Mouse (Mus musculus) thymus, adult 2 months (tissue): Measurements from ENCODE around the gene Cdipt. TPM values are rescaled to one million over a fixed set of nuclear protein-coding genes. Genes with fewer than 3 reads are reported as not detected.

Experiments used
- DNase-seq: peaks from one replicate; pipeline ENCODE4 v3.0.0; 2021
- H3K27ac ChIP-seq: fragments of 200-500 bp; 2 replicates; pipeline ENCODE4 v1.5.1; 2012; ENCODE audit warnings: low read length, control low read depth; ENCODE audit not compliant: control insufficient read depth, insufficient read depth
- H3K27me3 ChIP-seq: fragments of 200-500 bp; 2 replicates; pipeline ENCODE4 v1.6.1; 2012; ENCODE audit warnings: mild to moderate bottlenecking, low read length, moderate library complexity, mixed read lengths; ENCODE audit not compliant: control insufficient read depth, insufficient read depth
- H3K36me3 ChIP-seq: fragments of 200-500 bp; 2 replicates; pipeline ENCODE4 v1.6.1; 2012; ENCODE audit warnings: mild to moderate bottlenecking, low read length, moderate library complexity; ENCODE audit not compliant: control insufficient read depth, insufficient read depth
- H3K4me1 ChIP-seq: fragments of 200-500 bp; replicated peaks from 2 replicates; pipeline ENCODE4 v1.6.1; 2012; ENCODE audit warnings: low read length; ENCODE audit not compliant: control insufficient read depth, insufficient read depth
- H3K4me3 ChIP-seq: fragments of 200-500 bp; 2 replicates; pipeline ENCODE4 v1.5.1; 2012; ENCODE audit warnings: mild to moderate bottlenecking, low read length, control low read depth, moderate library complexity; ENCODE audit not compliant: control insufficient read depth, insufficient read depth
- CTCF ChIP-seq: fragments of 200-500 bp; IDR thresholded peaks from 2 replicates; pipeline ENCODE4 v1.5.1; 2012; ENCODE audit warnings: mild to moderate bottlenecking, control low read depth, low read length, moderate library complexity, borderline replicate concordance; ENCODE audit not compliant: control insufficient read depth, poor library complexity, insufficient read depth; ENCODE audit errors: extremely low read depth
- POLR2A ChIP-seq: fragments of 200-500 bp; IDR thresholded peaks from 2 replicates; pipeline ENCODE4 v1.6.1; 2012; ENCODE audit warnings: mild to moderate bottlenecking, low read length, control low read depth, moderate library complexity; ENCODE audit not compliant: control insufficient read depth, poor library complexity, insufficient read depth; ENCODE audit errors: extremely low read depth
- WGBS: fragments of 180-500 bp; shearing (Covaris S2); methylation state at CpG from one replicate; pipeline ENCODE4 v1.1.7; 2018; 5-methylcytosine and 5-hydroxymethylcytosine counted together
- polyA plus RNA-seq: library from polyadenylated mRNA; depleted of rRNA; stranded (reverse); fragments of >200 nt; gene quantifications from 2 replicates; pipeline ENCODE4 v1.2.3, GENCODE M21; 2012

Cdipt gene
- polyA plus RNA-seq, 1 experiment = 294 TPM

DNA sequence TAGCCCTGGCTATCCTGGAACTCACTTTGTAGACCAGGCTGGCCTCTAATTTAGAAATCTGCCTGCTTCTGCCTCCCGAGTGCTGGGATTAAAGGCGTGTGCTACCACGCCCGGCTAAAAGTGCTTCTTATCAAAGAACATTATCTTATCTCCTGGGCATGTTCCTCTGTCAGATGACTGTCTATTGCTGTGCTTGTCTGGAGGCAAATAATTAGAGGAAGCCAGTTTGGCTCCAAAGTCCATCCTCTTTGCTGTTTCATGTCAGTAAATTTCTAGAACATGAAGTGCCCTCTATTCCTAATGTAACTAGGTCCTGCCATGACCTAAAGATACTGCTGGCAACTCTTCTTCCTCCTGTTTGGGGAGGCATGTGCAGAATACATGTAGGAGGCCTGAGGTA, 6.3 kb downstream of the Cdipt start:
- 90% methylated on average over 4 of the region's 4 CpGs for WGBS
- no peak overlapping the region for H3K4me3 ChIP-seq
- no peak for TF ChIP-seq POLR2A
- no peak for TF ChIP-seq CTCF
- H3K4me1 ChIP-seq = peaks cover 16% of the 10 kb centered on the region
- no peak for DNase-seq
- no peak overlapping the region for H3K27ac ChIP-seq
- H3K27me3 ChIP-seq = no peaks in the 10 kb centered on the region
- peaks cover 23% of the 10 kb centered on the region for H3K36me3 ChIP-seq

DNA sequence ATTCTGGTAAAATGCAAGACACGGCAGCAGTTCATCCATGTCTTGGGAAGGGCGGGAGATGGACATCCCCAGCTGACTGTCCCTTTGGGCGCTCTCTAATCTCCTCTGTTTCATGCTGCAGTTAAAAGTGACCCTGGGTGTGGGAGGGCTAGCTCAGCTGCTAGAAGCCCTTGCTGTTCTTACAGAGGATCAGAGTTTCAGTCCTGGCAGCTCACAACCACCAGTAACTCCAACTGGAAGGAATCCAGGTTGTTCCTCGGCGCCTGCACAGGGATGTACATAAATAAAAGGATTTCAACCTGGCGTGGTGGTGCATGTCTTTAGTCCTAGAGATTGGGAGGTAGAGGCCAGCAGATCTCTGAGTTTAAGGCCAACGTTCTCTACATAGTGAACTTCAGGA, 7.4 kb downstream of the Cdipt start:
- no peak overlapping the region for H3K4me3 ChIP-seq
- H3K27ac ChIP-seq = no peak overlapping the region
- peaks cover 13% of the 10 kb centered on the region for H3K4me1 ChIP-seq
- no peaks in the 10 kb centered on the region for H3K27me3 ChIP-seq
- peaks cover 20% of the 10 kb centered on the region for H3K36me3 ChIP-seq
- no peak for TF ChIP-seq POLR2A
- no peak for TF ChIP-seq CTCF
- no peak for DNase-seq
- 91% methylated on average over 7 of the region's 7 CpGs for WGBS

DNA sequence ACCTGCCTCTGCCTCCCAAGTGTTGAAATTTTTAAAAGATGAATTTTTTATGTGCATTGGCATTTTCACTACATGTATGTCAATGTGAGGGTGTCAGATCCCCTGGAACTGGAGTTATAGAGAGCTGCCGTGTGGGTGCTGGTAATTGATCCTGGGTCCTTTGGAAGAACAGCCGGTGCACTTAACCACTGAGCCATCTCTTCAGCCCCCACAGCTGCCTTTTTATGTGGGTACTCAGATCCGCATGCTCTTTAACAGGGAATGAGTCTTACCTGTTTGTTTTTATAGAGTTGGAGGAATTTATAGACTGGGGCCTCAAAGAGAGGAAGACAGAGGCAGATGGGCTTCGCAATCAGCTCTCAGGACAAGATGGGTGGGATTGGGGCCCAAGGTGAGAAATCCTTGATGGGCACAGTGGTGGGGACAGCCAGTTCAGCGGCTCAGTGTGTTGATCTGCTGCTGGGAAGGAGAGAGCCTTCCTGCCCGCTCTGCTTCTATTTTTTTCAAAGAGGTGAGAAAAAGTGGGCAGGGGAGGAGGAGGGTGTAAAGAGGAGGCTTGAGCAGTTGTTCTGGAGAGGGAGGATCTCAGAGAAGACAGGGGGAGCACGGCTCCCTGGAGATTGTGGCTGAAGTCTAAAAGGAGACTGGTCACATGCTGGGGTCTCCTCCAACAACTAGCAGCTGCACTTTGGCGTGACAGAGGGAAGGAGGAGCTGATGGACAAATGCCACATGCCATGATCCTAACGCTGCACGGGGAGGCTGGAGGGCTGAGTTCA, 9.1 kb downstream of the Cdipt start:
- WGBS = 84% methylated on average over 10 of the region's 10 CpGs
- no peak for DNase-seq
- Histone ChIP-seq H3K36me3 (peaks cover 7% of the 10 kb centered on the region), H3K4me3 (no peak overlapping the region), H3K27me3 (no peaks in the 10 kb centered on the region), H3K4me1 (peaks cover 7% of the 10 kb centered on the region), H3K27ac (no peak overlapping the region)
- TF ChIP-seq CTCF (no peak), POLR2A (no peak)

DNA sequence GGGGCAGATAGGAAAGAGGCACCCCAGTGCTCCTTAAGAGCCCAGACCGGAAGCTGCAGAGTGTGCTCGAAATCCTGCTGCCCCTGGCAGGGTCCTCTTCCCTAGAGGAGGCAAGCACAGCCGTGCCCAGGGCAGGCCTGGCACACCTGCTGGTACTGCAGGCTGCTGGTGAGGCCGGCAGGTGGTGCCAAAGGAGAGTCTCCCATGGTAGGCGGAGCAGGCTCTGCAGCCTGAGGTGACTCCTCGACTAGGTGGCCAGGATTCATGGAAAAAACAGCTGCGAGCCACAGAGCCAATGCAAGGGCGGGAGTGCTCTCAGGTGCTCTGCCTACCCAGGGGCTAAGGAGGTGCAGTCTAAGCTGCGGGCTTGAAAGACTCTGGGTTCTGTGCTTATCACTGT, 10.6 kb downstream of the Cdipt start:
- Histone ChIP-seq H3K4me3 (no peak overlapping the region), H3K36me3 (no peaks in the 10 kb centered on the region), H3K27me3 (no peaks in the 10 kb centered on the region), H3K4me1 (peaks cover 7% of the 10 kb centered on the region), H3K27ac (no peak overlapping the region)
- TF ChIP-seq CTCF = peak; percentile 83; the same call in 1 of the 2 replicates
- TF ChIP-seq POLR2A = no peak
- peak; percentile 57 for DNase-seq
- 53% methylated on average over 9 of the region's 9 CpGs for WGBS

DNA sequence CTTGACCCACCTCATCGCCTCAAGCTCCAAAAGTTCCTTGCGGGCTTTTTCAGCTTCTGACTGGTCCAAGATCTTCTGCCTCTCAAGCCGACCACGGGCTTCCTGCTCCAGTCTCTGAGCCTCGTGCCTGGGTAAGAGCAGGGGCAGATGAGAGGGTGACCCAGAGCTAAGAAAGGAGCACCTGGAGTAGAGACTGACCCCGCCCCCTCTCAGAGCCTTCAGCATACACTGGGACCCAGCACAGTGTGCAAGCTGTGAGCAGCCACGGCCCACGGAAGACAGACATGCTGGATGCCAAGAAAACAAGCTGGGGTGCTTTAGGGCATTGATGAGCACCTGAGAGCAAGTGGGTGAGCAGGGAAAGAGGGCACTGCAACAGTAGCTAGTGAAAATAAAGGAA, 13.1 kb downstream of the Cdipt start:
- peaks cover 7% of the 10 kb centered on the region for H3K4me1 ChIP-seq
- DNase-seq = no peak
- no peak overlapping the region for H3K4me3 ChIP-seq
- WGBS = 71% methylated on average over 8 of the region's 8 CpGs
- TF ChIP-seq POLR2A = no peak
- TF ChIP-seq CTCF = no peak
- no peak overlapping the region for H3K27ac ChIP-seq
- no peaks in the 10 kb centered on the region for H3K27me3 ChIP-seq
- no peaks in the 10 kb centered on the region for H3K36me3 ChIP-seq

DNA sequence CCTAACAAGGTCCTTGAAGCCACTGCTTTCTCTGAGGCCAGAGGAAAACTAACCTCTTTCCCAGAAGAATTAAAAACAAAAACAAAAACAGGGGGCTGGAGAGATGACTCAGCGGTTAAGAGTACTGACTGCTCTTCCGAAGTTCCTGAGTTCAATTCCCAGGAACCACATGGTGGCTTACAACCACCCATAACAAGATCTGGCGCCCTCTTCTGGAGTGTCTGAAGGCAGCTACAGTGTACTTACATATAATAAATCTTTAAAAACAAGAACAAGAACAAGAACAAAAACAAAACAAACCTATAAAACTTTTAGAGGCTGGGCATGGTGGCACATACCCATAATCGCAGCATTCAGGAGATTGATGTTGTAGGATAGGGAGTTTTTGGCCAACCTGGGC, 20.7 kb downstream of the Cdipt start:
- H3K4me1 ChIP-seq = peaks cover 5% of the 10 kb centered on the region; the same call in 1 of the 2 replicates
- H3K27ac ChIP-seq = no peak overlapping the region
- WGBS = 87% methylated on average over 4 of the region's 4 CpGs
- H3K27me3 ChIP-seq = no peaks in the 10 kb centered on the region
- H3K4me3 ChIP-seq = no peak overlapping the region
- H3K36me3 ChIP-seq = no peaks in the 10 kb centered on the region; the same call in 1 of the 2 replicates
- no peak for DNase-seq
- TF ChIP-seq CTCF (no peak), POLR2A (no peak)

DNA sequence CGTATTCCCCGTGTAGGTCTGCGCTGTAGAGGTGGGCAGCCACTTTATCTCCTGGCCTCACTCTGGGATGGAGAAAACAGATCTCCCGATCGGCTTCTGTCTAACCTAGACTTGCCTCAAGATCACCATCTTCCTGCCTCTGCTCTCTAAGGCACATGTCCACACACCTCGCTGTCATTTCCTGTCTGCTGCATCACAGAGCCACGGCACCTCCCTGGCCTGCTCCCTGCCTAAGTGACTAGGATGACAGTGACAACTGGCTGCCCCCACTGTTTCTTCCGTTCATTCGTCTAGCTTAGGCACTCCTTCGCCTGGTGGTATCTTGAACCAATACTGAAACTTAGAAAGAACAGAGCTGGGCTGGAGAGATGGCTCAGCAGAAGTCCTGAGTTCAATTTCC, 23.9 kb downstream of the Cdipt start:
- peaks cover 5% of the 10 kb centered on the region; the same call in 1 of the 2 replicates for H3K4me1 ChIP-seq
- no peak for TF ChIP-seq CTCF
- no peaks in the 10 kb centered on the region for H3K27me3 ChIP-seq
- no peaks in the 10 kb centered on the region; the same call in 1 of the 2 replicates for H3K36me3 ChIP-seq
- no peak overlapping the region for H3K27ac ChIP-seq
- H3K4me3 ChIP-seq = no peak overlapping the region
- 70% methylated on average over 10 of the region's 10 CpGs for WGBS
- DNase-seq = no peak
